Mouse (Mus musculus) midbrain, embryonic 14.5 days (tissue): Measurements from ENCODE around the gene Arhgef11. TPM values are rescaled to one million over a fixed set of nuclear protein-coding genes. Genes with fewer than 3 reads are reported as not detected.
"Not testable (repeated sequence)": the region's sequence is repeated elsewhere in the genome, so short reads cannot be mapped to it uniquely, and the experiment has no call there.

Experiments used
- ATAC-seq: fragments of 200-750 bp; cut with Nextera tagmentation; 2 replicates; pipeline ENCODE4 v1.8.0; 2017; ENCODE audit warnings: moderate number of reproducible peaks, moderate library complexity; ENCODE audit not compliant: low FRiP score, low TSS enrichment
- DNase-seq: peaks from one replicate; pipeline ENCODE4 v3.0.0-alpha.2; 2015
- H3K27ac ChIP-seq: fragments of 300-500 bp; sonication (generic); replicated peaks from 2 replicates; pipeline ENCODE4 v1.5.1; 2014; ENCODE audit warnings: mild to moderate bottlenecking, low read depth, low read length, moderate library complexity
- H3K27me3 ChIP-seq: fragments of 300-500 bp; sonication (generic); 2 replicates; pipeline ENCODE4 v1.6.1; 2014; ENCODE audit warnings: low read length, control low read depth, mixed read lengths; ENCODE audit not compliant: control insufficient read depth, insufficient read depth
- H3K36me3 ChIP-seq: fragments of 300-500 bp; sonication (generic); 2 replicates; pipeline ENCODE4 v1.6.1; 2014; ENCODE audit warnings: low read length, control low read depth; ENCODE audit not compliant: control insufficient read depth, insufficient read depth
- H3K4me1 ChIP-seq: fragments of 300-500 bp; sonication (generic); 2 replicates; pipeline ENCODE4 v1.6.1; 2014; ENCODE audit warnings: mild to moderate bottlenecking, antibody characterized with exemption, low read length, control low read depth; ENCODE audit not compliant: control insufficient read depth, insufficient read depth
- H3K4me2 ChIP-seq: fragments of 300-500 bp; sonication (generic); 2 replicates; pipeline ENCODE4 v1.6.1; 2014; ENCODE audit warnings: mild to moderate bottlenecking, low read length, moderate library complexity
- H3K4me3 ChIP-seq: fragments of 300-500 bp; sonication (generic); replicated peaks from 2 replicates; pipeline ENCODE4 v1.5.1; 2014; ENCODE audit warnings: low read depth, low read length
- H3K9ac ChIP-seq: fragments of 300-500 bp; sonication (generic); replicated peaks from 2 replicates; pipeline ENCODE4 v1.6.1; 2014; ENCODE audit warnings: mild to moderate bottlenecking, low read length, moderate library complexity
- H3K9me3 ChIP-seq: fragments of 300-500 bp; sonication (generic); 2 replicates; pipeline ENCODE4 v1.6.1; 2016; ENCODE audit warnings: low read length, control low read depth, mixed read lengths; ENCODE audit not compliant: control insufficient read depth
- WGBS: fragments of 180-500 bp; shearing (Covaris S2); extraction: QIAGEN DNeasy Blood & Tissue Kit; methylation state at CpG from one replicate; pipeline ENCODE4 v1.1.7; 2014; 5-methylcytosine and 5-hydroxymethylcytosine counted together
- polyA plus RNA-seq: library from polyadenylated mRNA; unstranded; fragments of >200 nt; fragmentation: Nextera tagmentation; extraction: Ambion mirVana; gene quantifications from 2 replicates; pipeline ENCODE4 v1.2.1, GENCODE M21; 2014

Arhgef11 gene
- 22.8 and 30.6 TPM in 2 replicates for polyA plus RNA-seq

DNA sequence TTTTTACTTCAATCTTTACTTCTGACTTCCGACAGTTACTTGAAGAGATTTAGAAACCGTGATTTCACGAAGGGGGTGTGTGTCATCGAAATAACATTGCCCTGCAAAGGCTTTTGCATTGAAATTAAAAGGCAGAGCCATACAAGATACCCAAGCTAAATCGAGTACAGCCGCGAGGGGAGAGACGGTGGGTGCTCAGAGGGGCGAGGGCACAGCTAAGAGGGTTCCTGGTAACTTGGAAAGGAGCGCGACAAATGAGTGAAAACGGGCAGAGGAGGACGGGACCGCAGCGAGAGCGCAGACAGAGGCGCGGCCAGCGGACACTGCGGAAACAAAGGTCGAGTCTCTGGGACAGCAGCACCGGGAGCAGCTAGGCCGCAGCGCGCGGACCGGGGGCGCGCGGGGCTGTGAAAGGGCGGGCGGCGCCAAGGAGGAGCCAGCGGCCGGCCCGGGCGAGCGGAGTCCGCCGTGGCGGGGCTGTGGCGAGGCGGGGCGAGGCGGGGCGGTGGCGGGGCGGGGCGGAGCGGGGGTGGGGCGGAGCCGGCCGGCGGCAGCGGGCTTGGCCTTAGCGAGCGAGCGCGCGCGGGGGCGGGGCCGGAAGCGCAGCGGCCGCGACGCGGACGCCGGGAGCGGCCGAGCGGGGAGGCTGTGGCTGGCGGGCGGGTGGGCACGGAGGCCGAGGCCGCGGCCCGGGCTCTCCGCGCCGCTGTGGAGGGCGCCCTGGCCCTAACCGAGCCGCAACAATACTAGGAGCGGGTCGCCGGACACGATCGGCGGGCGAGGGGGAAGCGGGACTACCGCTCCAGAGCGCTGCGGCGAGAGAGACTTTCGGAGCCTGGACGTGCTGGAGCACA, at the start of gene Arhgef11:
Arhgef11 (plus strand) TSS at position 603 of the 854 bp plus-strand sequence.
- Histone ChIP-seq H3K4me3 (peak within 1 kb of the TSS; percentile 82), H3K36me3 (no peaks in the 10 kb centered on the region), H3K4me2 (peak within 1 kb of the TSS; percentile 99), H3K9ac (peak within 1 kb of the TSS; percentile 83), H3K27ac (peak within 1 kb of the TSS; percentile 91), H3K27me3 (no peaks in the 10 kb centered on the region), H3K4me1 (peaks cover 38% of the 10 kb centered on the region), H3K9me3 (no peaks in the 10 kb centered on the region)
- DNase-seq (peak; percentile 94), ATAC-seq (peak; percentile 96)
- WGBS, result 1% methylated on average over 82 of the region's 101 CpGs

DNA sequence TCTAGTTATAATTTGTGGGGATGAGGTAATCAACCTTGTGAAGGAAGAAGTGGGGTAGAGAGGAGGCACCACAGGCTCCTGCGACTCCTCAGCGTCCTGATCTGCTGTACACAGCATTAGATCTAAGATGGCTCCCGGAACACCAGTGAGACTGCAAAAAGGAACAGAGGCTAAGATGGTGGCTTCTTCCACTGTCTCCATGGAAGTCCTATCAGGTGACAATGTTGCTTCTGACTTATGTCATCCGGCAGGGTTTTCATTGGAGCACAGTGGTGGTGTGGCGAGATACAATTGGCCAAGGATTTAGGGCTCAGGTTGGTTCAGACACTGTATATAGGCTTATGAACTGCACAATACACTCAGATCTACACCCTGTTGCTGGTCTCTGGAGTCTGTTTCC, 48.7 kb upstream of the Arhgef11 start:
- H3K4me1 ChIP-seq, result no peaks in the 10 kb centered on the region; the same call in 1 of the 2 replicates
- no peaks in the 10 kb centered on the region for H3K27me3 ChIP-seq
- WGBS, result 97% methylated on average over 5 of the region's 5 CpGs
- no peak overlapping the region for H3K4me2 ChIP-seq
- DNase-seq (no peak), ATAC-seq (no peak)
- H3K36me3 ChIP-seq, result no peaks in the 10 kb centered on the region
- no peak overlapping the region for H3K9ac ChIP-seq
- H3K9me3 ChIP-seq, result no peaks in the 10 kb centered on the region
- no peak overlapping the region for H3K4me3 ChIP-seq
- H3K27ac ChIP-seq, result no peak overlapping the region

GRCm38 (mm10) chr3:87575766-87576165, 41.6 kb upstream of the Arhgef11 start:
- no peak for ATAC-seq
- no peak overlapping the region for H3K27ac ChIP-seq
- no peaks in the 10 kb centered on the region for H3K36me3 ChIP-seq
- no peak overlapping the region for H3K4me2 ChIP-seq
- no peak overlapping the region for H3K9ac ChIP-seq
- no peaks in the 10 kb centered on the region for H3K27me3 ChIP-seq
- DNase-seq, result no peak
- no peak overlapping the region for H3K4me3 ChIP-seq
- WGBS, result 42% methylated on average over 6 of the region's 6 CpGs
- no peaks in the 10 kb centered on the region for H3K9me3 ChIP-seq
- no peaks in the 10 kb centered on the region for H3K4me1 ChIP-seq

- DNase-seq, result no peak
- Histone ChIP-seq H3K9ac (no peak overlapping the region), H3K4me2 (no peak overlapping the region), H3K36me3 (no peaks in the 10 kb centered on the region), H3K4me1 (no peaks in the 10 kb centered on the region), H3K4me3 (no peak overlapping the region), H3K27ac (no peak overlapping the region), H3K9me3 (no peaks in the 10 kb centered on the region), H3K27me3 (no peaks in the 10 kb centered on the region)
- 94% methylated on average over 4 of the region's 4 CpGs for WGBS
- ATAC-seq, result no peak
Observed at GRCm38 (mm10) chr3:87582259-87582658, 35.1 kb upstream of the Arhgef11 start.

DNA sequence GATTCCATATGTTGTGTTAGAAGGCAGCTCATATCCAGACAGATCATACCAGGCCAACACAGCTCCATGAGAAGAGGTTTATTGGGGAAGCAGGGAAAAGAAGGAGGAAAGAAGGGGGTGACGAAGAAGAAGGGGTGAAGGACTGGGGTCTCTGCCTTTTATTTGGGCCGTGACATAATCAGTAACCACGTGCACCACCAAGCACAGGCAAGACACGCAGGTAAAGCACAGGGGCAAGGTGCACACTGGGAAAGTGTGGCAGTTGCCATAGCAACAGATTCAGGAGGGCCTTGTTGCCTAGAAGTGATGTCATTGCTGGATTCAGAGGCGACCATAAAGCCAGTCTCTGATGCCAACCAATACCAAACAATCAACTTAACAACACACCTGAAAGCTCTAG, 23.6 kb upstream of the Arhgef11 start:
- H3K27me3 ChIP-seq, result no peaks in the 10 kb centered on the region
- H3K4me2 ChIP-seq, result no peak overlapping the region
- H3K4me1 ChIP-seq, result no peaks in the 10 kb centered on the region
- ATAC-seq (no peak), DNase-seq (peak; percentile 1)
- no peak overlapping the region for H3K27ac ChIP-seq
- H3K36me3 ChIP-seq, result no peaks in the 10 kb centered on the region
- 74% methylated on average over 5 of the region's 5 CpGs for WGBS
- H3K9me3 ChIP-seq, result no peaks in the 10 kb centered on the region
- no peak overlapping the region for H3K4me3 ChIP-seq
- no peak overlapping the region for H3K9ac ChIP-seq

GRCm38 (mm10) chr3:87595328-87595727, 22.0 kb upstream of the Arhgef11 start:
- not testable (repeated sequence) for H3K27me3 ChIP-seq, H3K9ac ChIP-seq, DNase-seq, H3K4me3 ChIP-seq, H3K4me2 ChIP-seq, H3K4me1 ChIP-seq, H3K9me3 ChIP-seq, ATAC-seq, H3K27ac ChIP-seq, H3K36me3 ChIP-seq
- WGBS, result 75% methylated on average over 4 of the region's 4 CpGs

DNA sequence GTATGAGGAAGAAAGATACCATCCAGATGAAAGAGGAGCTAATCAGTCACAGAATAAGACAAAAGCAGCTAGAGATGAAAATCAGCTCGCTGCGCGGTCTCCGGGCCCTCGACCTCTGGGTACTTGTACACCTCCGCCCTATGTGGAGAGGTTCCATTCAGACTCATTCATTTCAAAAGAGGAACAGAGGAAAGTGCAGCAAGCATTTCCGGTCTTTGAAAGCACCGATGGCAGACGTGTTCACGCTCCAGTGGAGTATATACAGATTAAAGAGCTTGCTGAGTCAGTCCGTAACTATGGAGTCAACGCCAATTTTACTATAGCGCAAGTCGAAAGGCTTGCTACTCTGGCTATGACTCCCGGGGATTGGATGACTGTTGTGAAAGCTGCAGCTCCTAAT, 16.3 kb upstream of the Arhgef11 start:
- not testable (repeated sequence) for ATAC-seq, H3K36me3 ChIP-seq, DNase-seq, H3K9ac ChIP-seq, H3K4me1 ChIP-seq, H3K4me2 ChIP-seq, H3K4me3 ChIP-seq, H3K27ac ChIP-seq, H3K27me3 ChIP-seq, H3K9me3 ChIP-seq
- WGBS, result 92% methylated on average over 15 of the region's 15 CpGs

- Histone ChIP-seq H3K9me3 (no peaks in the 10 kb centered on the region), H3K4me3 (peak overlapping the region; percentile 82; the same call in 1 of the 2 replicates)
- 66% methylated on average over 4 of the region's 4 CpGs for WGBS
Observed at GRCm38 (mm10) chr3:87616354-87616753, 1.0 kb upstream of the Arhgef11 start.

GRCm38 (mm10) chr3:87617811-87618130, 412 bp downstream of the Arhgef11 start:
- H3K4me2 ChIP-seq, result peak overlapping the region; percentile 99
- H3K9ac ChIP-seq, result peak overlapping the region; percentile 83
- ATAC-seq (no peak), DNase-seq (no peak)
- 2% methylated on average over 6 of the region's 6 CpGs for WGBS
- peak overlapping the region; percentile 91 for H3K27ac ChIP-seq
- H3K4me1 ChIP-seq, result peaks cover 41% of the 10 kb centered on the region
- no peaks in the 10 kb centered on the region for H3K9me3 ChIP-seq
- peak overlapping the region; percentile 82 for H3K4me3 ChIP-seq
- H3K27me3 ChIP-seq, result no peaks in the 10 kb centered on the region
- no peaks in the 10 kb centered on the region for H3K36me3 ChIP-seq

More at GRCm38 (mm10) chr3:87616354-87616753, 1.0 kb upstream of the Arhgef11 start:
- Histone ChIP-seq H3K27ac (no peak overlapping the region; the same call in 1 of the 2 replicates), H3K4me1 (peaks cover 30% of the 10 kb centered on the region), H3K27me3 (no peaks in the 10 kb centered on the region), H3K36me3 (no peaks in the 10 kb centered on the region), H3K4me2 (peak overlapping the region; percentile 99), H3K9ac (peak overlapping the region; percentile 83; the same call in 1 of the 2 replicates)
- DNase-seq (no peak), ATAC-seq (no peak)
